Mouse (Mus musculus) limb, embryonic 11.5 days (tissue): ENCODE results near the gene Galc. TPM values are rescaled to one million over a fixed set of nuclear protein-coding genes. Genes with fewer than 3 reads are reported as not detected.

Source experiments
- polyA plus RNA-seq: library from polyadenylated mRNA; unstranded; fragments of >200 nt; fragmentation: Nextera tagmentation; extraction: Ambion mirVana; gene quantifications from 2 replicates; pipeline ENCODE4 v1.2.1, GENCODE M21; 2014

The Galc gene
- polyA plus RNA-seq, 1 experiment from 2014 or later = 10.9 TPM

Other genes starting within 250 kb of the Galc start
- 0.51 and 0.82 TPM in 2 replicates for gene Gpr65, start 9.2 kb upstream of the Galc start, polyA plus RNA-seq